Mouse (Mus musculus) megakaryocyte, embryonic 14.5 days (primary cell): ENCODE measurements at regions not wholly inside any gene's neighbourhood (a gene's known extent, or its start where the extent isn't known, plus 50 kb on each side); places are given as distances from the start of the nearest gene placed in this dataset.

Experiments used
- H3K27me3 ChIP-seq: replicated peaks from 2 replicates; pipeline ENCODE3; 2012; ENCODE audit warnings: inconsistent platforms
- H3K36me3 ChIP-seq: replicated peaks from 2 replicates; pipeline ENCODE3; 2012; ENCODE audit warnings: low read length, inconsistent platforms, mixed read lengths
- H3K4me1 ChIP-seq: 2 replicates; pipeline ENCODE4 v1.6.1; 2012; ENCODE audit warnings: inconsistent platforms
- H3K4me3 ChIP-seq: replicated peaks from 2 replicates; pipeline ENCODE3; 2012; ENCODE audit warnings: moderate library complexity, mild to moderate bottlenecking, inconsistent platforms
- H3K9me3 ChIP-seq: 2 replicates; pipeline ENCODE4 v1.6.1; 2012; ENCODE audit warnings: inconsistent platforms
- FLI1 ChIP-seq: IDR thresholded peaks from 2 replicates; pipeline ENCODE4 v1.6.1; 2012; ENCODE audit warnings: low read length, inconsistent platforms, mixed read lengths
- GATA1 ChIP-seq: IDR thresholded peaks from 3 replicates; pipeline ENCODE4 v1.6.1; 2012; ENCODE audit warnings: mixed read lengths, low read length, inconsistent platforms, borderline replicate concordance

- no peak for TF ChIP-seq GATA1
- TF ChIP-seq FLI1: no peak
- H3K9me3 ChIP-seq: no peaks in the 10 kb centered on the region
- no peaks in the 10 kb centered on the region for H3K4me1 ChIP-seq
- H3K27me3 ChIP-seq: no peaks in the 10 kb centered on the region
- no peaks in the 10 kb centered on the region for H3K36me3 ChIP-seq
- H3K4me3 ChIP-seq: no peak overlapping the region
Measured at GRCm38 (mm10) chr11:17733075-17733474, 220.6 kb downstream of the Etaa1 start.

GRCm38 (mm10) chr11:17734519-17734918, 219.2 kb downstream of the Etaa1 start:
- H3K27me3 ChIP-seq: no peaks in the 10 kb centered on the region
- H3K4me3 ChIP-seq: no peak overlapping the region
- no peaks in the 10 kb centered on the region for H3K4me1 ChIP-seq
- no peaks in the 10 kb centered on the region for H3K9me3 ChIP-seq
- H3K36me3 ChIP-seq: no peaks in the 10 kb centered on the region
- TF ChIP-seq GATA1 (no peak), FLI1 (no peak)

GRCm38 (mm10) chr11:17738879-17739278, 214.8 kb downstream of the Etaa1 start:
- TF ChIP-seq GATA1: no peak
- no peak for TF ChIP-seq FLI1
- Histone ChIP-seq H3K4me1 (no peaks in the 10 kb centered on the region), H3K36me3 (no peaks in the 10 kb centered on the region), H3K27me3 (no peaks in the 10 kb centered on the region), H3K4me3 (no peak overlapping the region), H3K9me3 (no peaks in the 10 kb centered on the region)

GRCm38 (mm10) chr11:17743821-17744220, 209.9 kb downstream of the Etaa1 start:
- TF ChIP-seq GATA1 (no peak), FLI1 (no peak)
- Histone ChIP-seq H3K4me1 (no peaks in the 10 kb centered on the region), H3K9me3 (no peaks in the 10 kb centered on the region)

GRCm38 (mm10) chr11:17750345-17750744, 203.3 kb downstream of the Etaa1 start:
- no peak overlapping the region for H3K4me3 ChIP-seq
- no peaks in the 10 kb centered on the region for H3K36me3 ChIP-seq
- H3K27me3 ChIP-seq: no peaks in the 10 kb centered on the region
- no peaks in the 10 kb centered on the region for H3K4me1 ChIP-seq
- H3K9me3 ChIP-seq: no peaks in the 10 kb centered on the region
- TF ChIP-seq FLI1: no peak
- no peak for TF ChIP-seq GATA1

More at GRCm38 (mm10) chr11:17743821-17744220, 209.9 kb downstream of the Etaa1 start:
- no peak overlapping the region for H3K4me3 ChIP-seq
- H3K27me3 ChIP-seq: no peaks in the 10 kb centered on the region
- H3K36me3 ChIP-seq: no peaks in the 10 kb centered on the region

GRCm38 (mm10) chr11:17759224-17759623, 194.5 kb downstream of the Etaa1 start:
- no peak overlapping the region for H3K4me3 ChIP-seq
- no peaks in the 10 kb centered on the region for H3K27me3 ChIP-seq
- TF ChIP-seq FLI1 (no peak), GATA1 (no peak)
- no peaks in the 10 kb centered on the region for H3K36me3 ChIP-seq
- H3K9me3 ChIP-seq: no peaks in the 10 kb centered on the region
- H3K4me1 ChIP-seq: no peaks in the 10 kb centered on the region

GRCm38 (mm10) chr11:17763411-17763810, 190.3 kb downstream of the Etaa1 start:
- TF ChIP-seq GATA1 (no peak), FLI1 (no peak)
- no peaks in the 10 kb centered on the region for H3K27me3 ChIP-seq
- no peaks in the 10 kb centered on the region for H3K9me3 ChIP-seq
- H3K36me3 ChIP-seq: no peaks in the 10 kb centered on the region
- no peaks in the 10 kb centered on the region for H3K4me1 ChIP-seq
- no peak overlapping the region for H3K4me3 ChIP-seq

- no peak for TF ChIP-seq GATA1
- TF ChIP-seq FLI1: no peak
- no peaks in the 10 kb centered on the region for H3K4me1 ChIP-seq
- no peaks in the 10 kb centered on the region for H3K9me3 ChIP-seq
- no peak overlapping the region for H3K4me3 ChIP-seq
- no peaks in the 10 kb centered on the region for H3K27me3 ChIP-seq
- no peaks in the 10 kb centered on the region for H3K36me3 ChIP-seq
Measured at GRCm38 (mm10) chr11:17764146-17764545, 189.5 kb downstream of the Etaa1 start.

- Histone ChIP-seq H3K4me1 (no peaks in the 10 kb centered on the region), H3K4me3 (no peak overlapping the region), H3K36me3 (no peaks in the 10 kb centered on the region), H3K27me3 (no peaks in the 10 kb centered on the region), H3K9me3 (no peaks in the 10 kb centered on the region)
- TF ChIP-seq GATA1 (no peak), FLI1 (no peak)
Measured at GRCm38 (mm10) chr11:17768345-17768759, 185.3 kb downstream of the Etaa1 start.

GRCm38 (mm10) chr11:17768837-17769466, 184.7 kb downstream of the Etaa1 start:
- no peaks in the 10 kb centered on the region for H3K9me3 ChIP-seq
- H3K27me3 ChIP-seq: no peaks in the 10 kb centered on the region
- TF ChIP-seq GATA1: no peak
- no peak for TF ChIP-seq FLI1
- no peak overlapping the region for H3K4me3 ChIP-seq
- no peaks in the 10 kb centered on the region for H3K4me1 ChIP-seq
- no peaks in the 10 kb centered on the region for H3K36me3 ChIP-seq
